In the genomic region with DNA sequence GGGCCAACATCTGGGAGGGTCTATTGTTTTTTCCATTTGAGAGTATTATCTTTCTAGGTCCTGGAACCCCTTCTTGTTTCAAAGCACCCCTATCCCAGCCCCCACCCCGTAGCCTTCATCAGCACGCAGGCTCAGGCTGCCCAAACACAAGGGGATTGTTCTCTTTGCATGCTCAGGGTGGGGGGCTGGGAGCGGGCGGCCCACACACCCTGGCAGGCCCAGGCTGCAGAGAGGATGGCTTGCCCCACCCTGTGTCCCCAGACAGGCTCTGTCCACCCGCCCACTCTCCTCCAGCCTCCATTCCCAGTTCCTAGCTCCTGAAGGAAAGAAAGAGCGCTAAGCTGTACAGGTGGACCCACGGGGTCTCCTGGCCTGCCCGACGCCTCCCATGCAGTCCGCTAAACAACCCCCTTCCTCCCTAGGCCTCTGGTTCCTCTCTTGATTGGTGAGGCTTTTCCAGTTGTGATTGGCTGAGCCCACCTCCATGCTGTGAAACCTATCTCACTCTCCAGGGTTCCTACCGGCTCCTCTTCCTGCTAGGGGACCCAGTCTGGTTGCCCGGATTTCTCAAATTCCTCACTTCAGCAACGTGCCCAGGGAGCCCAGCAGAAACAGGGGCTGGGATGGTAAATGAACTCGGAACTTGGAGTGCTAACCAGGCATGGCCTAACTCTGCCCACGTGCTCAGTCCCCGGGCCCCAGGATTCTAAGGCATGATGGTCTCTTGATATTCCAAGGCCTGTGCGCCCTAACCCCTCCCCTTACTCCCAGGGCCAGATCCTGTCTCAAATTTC, we compare ENCODE assay signal across 8 mouse cellular contexts. TPM values are rescaled to one million over a fixed set of nuclear protein-coding genes. Genes with fewer than 3 reads are reported as not detected.
DNase-seq lines count a peak whose midpoint lies in the region; ATAC-seq lines count a peak whose summit lies in the region.

No protein-coding gene starts in this region.

- peak overlapping the region; percentile 97 for H3K27ac ChIP-seq in hindbrain, embryonic 10.5 days
- H3K27ac ChIP-seq in midbrain, embryonic 13.5 days, result peak overlapping the region; percentile 97

- intact Hi-C loops in left cerebral cortex, postnatal 25 days (cut with DNase I), result no loop called here
- intact Hi-C loops in left cerebral cortex, postnatal 4 days (cut with DNase I), result no loop called here

- peaks cover 41% of the 10 kb centered on the region for H3K36me3 ChIP-seq in hindbrain, embryonic 10.5 days
- H3K36me3 ChIP-seq in midbrain, embryonic 13.5 days, result peaks cover 4% of the 10 kb centered on the region

- H3K9me3 ChIP-seq in hindbrain, embryonic 10.5 days, result no peaks in the 10 kb centered on the region
- H3K9me3 ChIP-seq in midbrain, embryonic 13.5 days, result no peaks in the 10 kb centered on the region

- peak overlapping the region; percentile 98 for H3K4me2 ChIP-seq in midbrain, embryonic 13.5 days (replicated peaks)

- ATAC-seq in midbrain, embryonic 13.5 days, result peak; percentile 19

- peak overlapping the region; percentile 96 for H3K9ac ChIP-seq in midbrain, embryonic 13.5 days (replicated peaks)

- H3K27me3 ChIP-seq in hindbrain, embryonic 10.5 days (ENCODE audit: insufficient read depth, poor library complexity, severe bottlenecking), result no peaks in the 10 kb centered on the region
- no peaks in the 10 kb centered on the region for H3K27me3 ChIP-seq in midbrain, embryonic 13.5 days

- H3K4me3 ChIP-seq in hindbrain, embryonic 10.5 days, result peak overlapping the region; percentile 91
- H3K4me3 ChIP-seq in midbrain, embryonic 13.5 days (replicated peaks), result peak overlapping the region; percentile 86

- WGBS in hindbrain, embryonic 10.5 days, result under 1% methylated on average over 17 of the region's 17 CpGs
- WGBS in midbrain, embryonic 13.5 days, result under 1% methylated on average over 17 of the region's 17 CpGs

- peak; percentile 43 to 69 for DNase-seq in left cerebral cortex, postnatal 25 days (ENCODE audit: low spot score in 2 of 2)
- DNase-seq in left cerebral cortex, postnatal 4 days, result no peak
- peak; percentile 83 for DNase-seq in embryo, embryonic 10.5 days (ENCODE audit: low spot score)
- peak; percentile 77 for DNase-seq in hindbrain, embryonic 10.5 days (ENCODE audit: low spot score)
- no peak for DNase-seq in adrenal gland, postnatal 10 days
- no peak for DNase-seq in c-Kit-positive CD71-positive TER-119-positive erythroid progenitor cells, embryonic 14.5 days (ENCODE audit: low spot score)
- no peak for DNase-seq in urinary bladder, postnatal 4 days (ENCODE audit: low spot score in 2 of 2)

- H3K4me1 ChIP-seq in hindbrain, embryonic 10.5 days (replicated peaks), result peaks cover 92% of the 10 kb centered on the region
- peaks cover 85% of the 10 kb centered on the region for H3K4me1 ChIP-seq in midbrain, embryonic 13.5 days (replicated peaks)

RNA-seq across cellular contexts. Expression of gene Pcbp4, which starts 2.0 kb away (rescaled TPM):
- 100 to 1,000 TPM; 161 to 166 TPM for total RNA-seq in left cerebral cortex, postnatal 25 days (2021)
- total RNA-seq in left cerebral cortex, postnatal 4 days (2021), result 100 to 1,000 TPM; 409 to 418 TPM
- polyA plus RNA-seq in hindbrain, embryonic 10.5 days (2016; fragmentation: Nextera tagmentation; extraction: Ambion mirVana), result 395 and 430 TPM in 2 replicates
- polyA plus RNA-seq in midbrain, embryonic 13.5 days (2015; fragmentation: Nextera tagmentation; extraction: Ambion mirVana), result 280 and 309 TPM in 2 replicates
- 10 to 100 TPM; 28.6 to 42.5 TPM for total RNA-seq in adrenal gland, postnatal 10 days (2021)

RNA-seq across cellular contexts. Expression of gene Abhd14a, which starts 7.6 kb away (rescaled TPM):
- 10 to 100 TPM; 40.6 to 44.0 TPM for total RNA-seq in left cerebral cortex, postnatal 25 days (2021)
- total RNA-seq in left cerebral cortex, postnatal 4 days (2021), result 10 to 100 TPM; 70.1 to 71.4 TPM
- polyA plus RNA-seq in hindbrain, embryonic 10.5 days (2016; fragmentation: Nextera tagmentation; extraction: Ambion mirVana), result 39.7 and 41.9 TPM in 2 replicates
- polyA plus RNA-seq in midbrain, embryonic 13.5 days (2015; fragmentation: Nextera tagmentation; extraction: Ambion mirVana), result 40.2 and 43.0 TPM in 2 replicates
- 10 to 100 TPM; 20.6 to 24.6 TPM for total RNA-seq in adrenal gland, postnatal 10 days (2021)

RNA-seq across cellular contexts. Expression of gene Abhd14b, which starts 7.8 kb away (rescaled TPM):
- total RNA-seq in left cerebral cortex, postnatal 25 days (2021), result 1 to 10 TPM; 8.3 to 9.7 TPM
- 10 to 100 TPM; 13.3 to 13.8 TPM for total RNA-seq in left cerebral cortex, postnatal 4 days (2021)
- 5.7 and 6.0 TPM in 2 replicates for polyA plus RNA-seq in hindbrain, embryonic 10.5 days (2016; fragmentation: Nextera tagmentation; extraction: Ambion mirVana)
- 5.8 and 6.0 TPM in 2 replicates for polyA plus RNA-seq in midbrain, embryonic 13.5 days (2015; fragmentation: Nextera tagmentation; extraction: Ambion mirVana)
- total RNA-seq in adrenal gland, postnatal 10 days (2021), result 10 to 100 TPM; 30.7 to 32.6 TPM

RNA-seq across cellular contexts. Expression of gene Gpr62, which starts 10.7 kb away (rescaled TPM):
- total RNA-seq in left cerebral cortex, postnatal 25 days (2021), result 1 to 10 TPM; 7.7 to 8.6 TPM
- total RNA-seq in left cerebral cortex, postnatal 4 days (2021), result 1 to 10 TPM in 1 of 2 experiments, under 1 TPM in 1; 0.94 to 1.3 TPM
- polyA plus RNA-seq in hindbrain, embryonic 10.5 days (2016; fragmentation: Nextera tagmentation; extraction: Ambion mirVana), result 0.10 and 0.17 TPM in 2 replicates
- 0.63 and 0.75 TPM in 2 replicates for polyA plus RNA-seq in midbrain, embryonic 13.5 days (2015; fragmentation: Nextera tagmentation; extraction: Ambion mirVana)
- total RNA-seq in adrenal gland, postnatal 10 days (2021), result under 1 TPM; 0.27 to 0.48 TPM

RNA-seq across cellular contexts. Expression of gene Acy1, which starts 17.0 kb away (rescaled TPM):
- total RNA-seq in left cerebral cortex, postnatal 25 days (2021), result 10 to 100 TPM; 12.9 to 19.1 TPM
- 10 to 100 TPM; 14.3 to 19.0 TPM for total RNA-seq in left cerebral cortex, postnatal 4 days (2021)
- 36.7 and 37.0 TPM in 2 replicates for polyA plus RNA-seq in hindbrain, embryonic 10.5 days (2016; fragmentation: Nextera tagmentation; extraction: Ambion mirVana)
- polyA plus RNA-seq in midbrain, embryonic 13.5 days (2015; fragmentation: Nextera tagmentation; extraction: Ambion mirVana), result 23.6 and 24.4 TPM in 2 replicates
- total RNA-seq in adrenal gland, postnatal 10 days (2021), result 10 to 100 TPM; 21.3 to 23.1 TPM

Comparison
In these comparisons a context has a peak if more than half of its experiments do, and no peak if none do; other contexts are left out.
1. DNase-seq: peak in left cerebral cortex, postnatal 25 days (2 of 2), embryo, embryonic 10.5 days (single experiment) and hindbrain, embryonic 10.5 days (single experiment); none in left cerebral cortex, postnatal 4 days (single experiment), adrenal gland, postnatal 10 days (single experiment), c-Kit-positive CD71-positive TER-119-positive erythroid progenitor cells, embryonic 14.5 days (single experiment) and urinary bladder, postnatal 4 days (0 of 2).